Mouse (Mus musculus) retina, adult 2 months (tissue): ENCODE results near the gene Supt7l.

Experiments
- DNase-seq: peaks from one replicate; pipeline ENCODE4 v3.0.0-alpha.2; 2012; ENCODE audit warnings: low read depth, low spot score

Gene Supt7l

DNA sequence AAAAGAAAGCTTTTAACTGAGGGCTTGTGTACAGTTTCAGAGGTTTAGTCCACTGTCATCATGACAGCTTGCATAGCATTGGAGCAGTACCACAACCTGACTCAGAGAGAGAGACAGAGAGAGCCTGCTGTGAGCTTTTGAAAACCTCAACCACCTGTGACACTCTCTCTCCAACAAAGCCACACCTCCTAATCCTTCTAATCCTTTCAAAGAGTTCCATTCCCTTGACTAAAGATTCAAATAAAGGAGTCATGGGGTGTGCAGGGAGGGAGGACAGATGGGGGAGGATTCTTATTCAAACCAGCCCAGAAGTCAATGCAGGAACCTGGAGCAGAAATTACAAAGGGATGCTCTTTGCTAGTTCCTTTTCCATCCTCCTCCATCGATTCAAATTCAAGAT, 35.6 kb downstream of the Supt7l start:
- DNase-seq: no peak

DNA sequence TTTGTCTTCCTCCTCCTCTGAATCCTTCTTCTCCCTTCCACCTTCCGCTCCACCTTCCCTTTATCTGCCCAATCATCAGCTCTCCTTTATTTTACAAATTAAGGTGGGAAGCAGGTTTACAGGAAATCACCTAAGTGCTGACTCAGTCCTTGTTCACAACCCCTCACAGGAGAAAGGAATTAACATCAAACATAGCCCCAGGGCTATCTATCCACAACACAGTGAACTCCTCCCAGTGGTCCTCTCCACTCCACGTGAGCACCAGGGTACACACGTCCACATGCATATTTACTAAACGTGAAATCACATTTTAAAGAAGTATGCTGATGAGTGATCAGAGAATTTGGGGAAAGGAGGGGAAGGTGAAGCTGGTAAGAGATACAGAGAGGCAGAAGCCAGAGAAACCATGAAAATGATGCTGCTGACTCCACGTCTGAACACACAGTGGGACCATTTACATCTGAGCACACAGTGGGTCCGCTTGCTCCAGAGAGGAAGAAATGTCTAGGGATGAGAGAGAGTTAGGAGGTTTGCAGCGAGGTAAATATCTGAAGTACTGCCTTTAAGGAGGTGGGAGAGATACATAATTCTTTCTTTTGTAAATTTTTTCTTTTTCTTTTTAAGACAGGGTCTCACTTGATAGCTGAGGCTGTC, 38.4 kb downstream of the Supt7l start:
- DNase-seq: no peak

DNA sequence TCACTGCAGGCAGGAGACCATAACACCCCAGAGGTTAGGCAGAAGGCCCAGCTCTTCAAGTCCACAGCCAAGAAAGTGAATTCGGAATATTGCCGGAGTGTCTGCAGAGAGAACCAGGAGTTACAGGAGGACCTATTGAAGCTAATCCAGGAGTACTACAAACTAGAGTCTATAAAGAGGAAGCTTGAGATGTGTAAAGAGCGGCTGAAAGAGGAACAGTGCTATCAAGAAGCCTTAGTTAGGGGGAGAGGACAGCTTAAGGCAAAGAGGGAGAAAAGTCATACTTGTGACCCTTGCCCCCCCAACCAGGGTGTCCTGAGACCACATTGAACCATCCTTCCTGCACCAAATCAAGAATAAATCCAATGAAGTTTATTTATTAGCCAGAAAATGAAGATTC, 39.7 kb downstream of the Supt7l start:
- no peak for DNase-seq

DNA sequence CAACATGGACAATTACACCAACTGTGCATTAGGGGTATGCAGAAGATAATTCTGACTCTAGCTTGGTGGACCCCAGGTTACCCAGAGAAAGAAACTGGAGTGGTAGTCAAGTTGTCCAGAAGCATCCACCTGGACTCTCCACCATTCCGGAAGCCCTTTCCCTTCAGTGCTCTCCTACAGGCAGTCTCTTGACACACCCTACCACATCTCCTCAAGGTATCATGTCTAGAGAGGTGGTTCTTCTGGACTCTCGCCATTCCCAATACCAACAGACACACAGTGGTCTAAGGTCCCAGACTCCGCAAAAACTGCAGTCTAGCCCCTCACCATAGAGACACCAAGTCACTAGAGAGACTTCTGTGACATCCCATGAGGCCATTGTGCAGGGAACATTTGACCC, 42.2 kb downstream of the Supt7l start, which contains the start of gene 4930548H24Rik:
TSS of gene 4930548H24Rik (plus strand) at position 301 of the 400 bp plus-strand sequence.
- DNase-seq: no peak

DNA sequence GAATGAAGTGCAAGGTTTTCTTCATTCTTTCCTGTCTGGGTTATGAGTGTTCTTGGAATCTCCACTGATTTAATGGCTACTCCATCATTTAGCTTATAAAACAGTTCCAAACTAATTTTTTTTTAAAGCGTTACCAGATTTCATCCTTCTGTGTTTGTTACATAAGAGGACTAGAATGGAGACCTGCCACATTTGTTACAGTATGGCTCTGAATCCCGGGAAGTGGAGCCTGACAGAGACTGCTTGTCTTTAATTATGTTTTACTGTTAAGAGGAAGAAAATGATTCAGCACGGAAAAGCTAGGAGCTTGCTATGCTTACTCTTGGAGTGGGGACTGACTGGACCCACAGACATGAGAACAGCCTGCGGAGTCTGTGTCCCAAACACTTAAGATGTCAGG, 47.1 kb downstream of the Supt7l start:
- no peak for DNase-seq

DNA sequence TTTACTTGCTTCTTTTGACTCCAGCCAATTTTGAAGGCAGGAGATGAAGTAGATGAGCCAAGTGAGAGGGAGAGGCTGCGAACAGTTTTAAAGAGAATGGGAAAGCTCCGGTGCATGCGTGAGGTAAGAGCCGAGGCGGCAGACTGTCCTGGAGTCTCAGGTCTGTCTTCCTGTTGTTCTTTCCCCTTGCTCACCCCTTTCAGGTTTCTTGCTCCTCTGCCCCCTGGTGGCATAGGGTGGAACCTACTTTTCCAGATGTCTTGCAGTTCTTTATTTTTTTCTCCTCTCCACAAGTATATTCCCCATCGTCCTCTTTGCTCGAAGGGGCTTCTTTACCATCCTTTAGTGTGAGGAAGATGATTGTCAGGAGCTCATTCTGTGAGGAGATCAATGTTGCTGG, 57.3 kb downstream of the Supt7l start:
- no peak for DNase-seq

DNA sequence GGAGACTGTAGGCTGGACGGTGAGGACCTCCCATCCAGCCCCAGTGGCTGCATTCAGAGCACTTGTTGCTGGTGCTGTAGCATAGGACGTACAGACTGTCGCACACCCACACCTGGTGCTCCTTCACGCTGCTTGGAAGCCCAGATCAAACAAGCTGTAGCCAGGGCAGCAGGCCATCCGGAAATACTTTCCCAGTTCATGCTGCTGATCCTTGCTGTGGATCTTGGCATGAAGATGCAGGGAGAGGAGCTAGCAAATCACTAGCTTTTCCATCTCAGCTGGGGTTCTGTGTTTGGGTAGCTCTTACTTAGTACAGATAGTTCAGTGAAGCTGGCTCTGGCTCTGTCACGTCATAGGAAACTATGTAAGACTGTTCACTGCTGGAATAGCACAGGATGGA, 57.9 kb downstream of the Supt7l start:
- no peak for DNase-seq

DNA sequence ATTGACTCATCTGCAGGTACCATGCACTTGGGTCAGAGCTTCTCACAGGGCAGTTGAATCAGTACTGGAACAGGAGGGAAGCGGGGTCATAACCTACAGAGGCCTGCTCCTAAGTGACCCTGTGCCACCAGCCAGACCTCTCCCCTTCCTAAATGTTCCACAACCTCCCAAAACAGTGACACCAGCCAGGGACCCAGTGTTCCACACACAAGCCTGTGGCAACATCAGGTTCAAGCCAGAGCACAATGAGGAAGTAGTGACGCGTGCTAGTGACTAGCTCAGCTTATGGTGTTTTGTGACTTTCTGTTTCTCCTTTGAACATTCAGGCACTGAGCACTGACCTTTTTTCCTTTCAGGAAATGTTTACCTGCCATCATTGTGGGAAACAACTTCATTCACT, 59.8 kb downstream of the Supt7l start:
- no peak for DNase-seq
